ENCODE assay signal across 15 mouse cellular contexts in genomic region chr7:4063013-4063412, GRCm38 (mm10). TPM values are rescaled to one million over a fixed set of nuclear protein-coding genes. Genes with fewer than 3 reads are reported as not detected.
A peak's percentile ranks its signal among the peaks of the same experiment; 100 is the strongest.
DNase-seq lines count a peak whose midpoint lies in the region; ATAC-seq and TF ChIP-seq lines count a peak whose summit lies in the region.
"Had no signal": no experiment of that assay in that cellular context is flagged by ENCODE, and none has a peak within 500 bp of the region (broad histone marks: within the 10 kb centered on the region; RNA-seq: fewer than 3 reads in every experiment).

Lair1 (minus strand) TSS chr7:4063204.

- no peaks in the 10 kb centered on the region for H3K9me3 ChIP-seq in G1E (replicated peaks)
- H3K9me3 ChIP-seq: neural tube, embryonic 13.5 days had no signal

- peaks cover 10% of the 10 kb centered on the region for H3K4me1 ChIP-seq in G1E (ENCODE audit: insufficient read depth, low read depth, low read length)
- no peaks in the 10 kb centered on the region for H3K4me1 ChIP-seq in small intestine, adult 2 months (ENCODE audit: control insufficient read depth, insufficient read depth, insufficient read length, low read length)
- H3K4me1 ChIP-seq: neural tube, embryonic 13.5 days had no signal

- no peaks in the 10 kb centered on the region for H3K27me3 ChIP-seq in G1E (ENCODE audit: insufficient read depth, low read length)
- H3K27me3 ChIP-seq in small intestine, adult 2 months (ENCODE audit: control insufficient read depth, insufficient read depth, low read length) = no peaks in the 10 kb centered on the region
- H3K27me3 ChIP-seq: neural tube, embryonic 13.5 days had no signal

- peak within 1 kb of the TSS; percentile 45; the same call in 1 of the 2 replicates for H3K27ac ChIP-seq in small intestine, adult 2 months (ENCODE audit: insufficient read depth, low read depth, low read length)
- H3K27ac ChIP-seq: kidney, postnatal 0 days; neural tube, embryonic 13.5 days had no signal

- TF ChIP-seq CTCF in G1E (IDR thresholded peaks at IDR 0.05; ENCODE audit: low read depth, low read length) = no peak
- TF ChIP-seq CTCF in small intestine, adult 2 months (IDR thresholded peaks at IDR 0.05; ENCODE audit: extremely low read depth, insufficient read length, insufficient replicate concordance, low read depth, low read length) = no peak

- no peak for TF ChIP-seq POLR2A in small intestine, adult 2 months (IDR thresholded peaks at IDR 0.05; ENCODE audit: low read depth, low read length)

- peak; percentile 22; the same call in 1 of the 2 replicates for ATAC-seq in G1E (ENCODE audit: extremely low read depth, insufficient number of reproducible peaks, low FRiP score, poor library complexity, severe bottlenecking)
- peak; percentile 71 for ATAC-seq in inflammation-experienced regulatory T-cells, adult 6 months

- 61% methylated on average over 2 of the region's 2 CpGs for WGBS in small intestine, adult 2 months

- H3K4me3 ChIP-seq in G1E (ENCODE audit: low read depth, low read length) = no peak within 1 kb of the TSS
- H3K4me3 ChIP-seq in small intestine, adult 2 months (ENCODE audit: low read depth, low read length) = peak within 1 kb of the TSS; percentile 53
- H3K4me3 ChIP-seq: neural tube, embryonic 13.5 days had no signal

- no peaks in the 10 kb centered on the region for H3K36me3 ChIP-seq in G1E (replicated peaks)
- H3K36me3 ChIP-seq in small intestine, adult 2 months (ENCODE audit: control insufficient read depth, insufficient read depth, low read length) = no peaks in the 10 kb centered on the region
- H3K36me3 ChIP-seq: neural tube, embryonic 13.5 days had no signal

- peak in 1 of 2 experiments; percentile 20 for DNase-seq in frontal cortex, adult 2 months (ENCODE audit: extremely low spot score in 1 of 2, low spot score in 1 of 2)
- no peak for DNase-seq in frontal cortex, postnatal 10 days (ENCODE audit: low spot score in 2 of 2)
- DNase-seq in G1E (ENCODE audit: low spot score) = no peak
- no peak for DNase-seq in adrenal gland, postnatal 36 days
- no peak for DNase-seq in gastrocnemius, postnatal 4 days (ENCODE audit: low spot score in 2 of 2)
- no peak for DNase-seq in lung, postnatal 10 days
- DNase-seq: cerebellum, adult 18-20 months; gastrocnemius, postnatal 10 days; heart, postnatal 36 days; left cerebral cortex, postnatal 4 days; right cerebral cortex, postnatal 4 days had no signal

RNA-seq across cellular contexts. Expression of gene Lair1, which starts in this region (rescaled TPM):
- 7.4 and 10.1 TPM in 2 replicates for polyA plus RNA-seq in frontal cortex, adult 2 months (2012; rRNA removed)
- total RNA-seq in G1E (2014; fragmentation: Nextera tagmentation) = 0.45 TPM in 1 of 2 replicates, not detected in the other
- total RNA-seq in G1E (2017) = 3.4 and 4.3 TPM in 2 replicates
- 0.02 and 0.03 TPM in 2 replicates for polyA plus RNA-seq in G1E (2012)
- 10 to 100 TPM in 1 of 3 experiments, 1 to 10 TPM in 2; 1.3 to 16.5 (median 2.3) TPM for polyA plus RNA-seq in inflammation-experienced regulatory T-cells, adult 6 months (2017; shearing (Covaris generic))
- polyA plus RNA-seq in small intestine, adult 2 months (2012; rRNA removed) = 6.9 and 9.2 TPM in 2 replicates
- total RNA-seq in adrenal gland, postnatal 36 days (2021) = 1 to 10 TPM; 2.2 to 2.4 TPM
- under 1 TPM; 0.56 to 0.70 TPM for total RNA-seq in gastrocnemius, postnatal 4 days (2021)
